Mouse (Mus musculus): ENCODE measurements around the gene Gpr37l1. TPM values are rescaled to one million over a fixed set of nuclear protein-coding genes. Genes with fewer than 3 reads are reported as not detected.
"Not testable (repeated sequence)": the region's sequence is repeated elsewhere in the genome, so short reads cannot be mapped to it uniquely, and the experiment has no call there.

The Gpr37l1 gene
- polyA plus RNA-seq, 1 experiment from 2014 or later = not detected

- Histone ChIP-seq H3K27me3 (peaks cover 26% of the 10 kb centered on the region), H3K4me2 (no peak overlapping the region), H3K4me3 (replicated peaks) (no peak overlapping the region), H3K9ac (replicated peaks) (no peak overlapping the region), H3K27ac (no peak overlapping the region), H3K4me1 (replicated peaks) (peaks cover 43% of the 10 kb centered on the region), H3K36me3 (no peaks in the 10 kb centered on the region), H3K9me3 (no peaks in the 10 kb centered on the region)
- WGBS = 71% methylated on average over 2 of the region's 2 CpGs
- no peak for ATAC-seq (ENCODE audit: insufficient number of reproducible peaks, insufficient read depth, low FRiP score, low TSS enrichment, low read depth)
Measured at GRCm38 (mm10) chr1:135130376-135131018, 37.0 kb downstream of the Gpr37l1 start.

DNA sequence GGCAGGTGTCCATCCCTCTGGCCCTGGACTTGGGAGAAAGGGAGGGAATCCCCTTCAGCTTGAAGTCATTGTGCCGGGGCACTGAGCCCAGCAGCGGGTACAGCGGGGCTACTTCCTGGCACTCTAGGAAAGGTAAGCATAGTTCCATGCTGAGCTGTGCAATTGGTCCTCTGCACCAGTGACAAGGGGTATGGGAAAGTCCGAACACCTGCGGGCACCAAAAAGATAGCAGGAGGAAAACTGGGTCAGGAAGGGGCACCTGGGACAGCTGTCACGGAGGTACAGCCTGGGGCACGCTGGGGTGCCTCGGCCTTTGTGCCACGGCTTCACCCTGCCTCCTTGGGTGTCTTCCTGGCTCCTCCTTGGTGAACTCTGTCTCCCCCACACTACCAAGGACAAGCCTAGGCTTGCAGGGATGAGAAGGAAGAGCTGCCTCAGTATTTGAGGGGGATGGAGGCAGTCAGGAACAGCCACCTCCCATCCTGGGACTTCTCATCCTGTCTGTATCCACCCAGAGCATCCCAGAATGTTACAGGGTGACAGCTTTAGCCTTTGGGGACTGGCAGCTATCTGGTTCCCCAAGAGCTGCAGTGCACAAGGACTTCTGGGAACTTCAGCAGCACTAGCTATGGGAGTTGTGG, 37.8 kb downstream of the Gpr37l1 start:
- peaks cover 43% of the 10 kb centered on the region for H3K4me1 ChIP-seq (replicated peaks)
- H3K9ac ChIP-seq (replicated peaks) = no peak overlapping the region
- ATAC-seq (ENCODE audit: insufficient number of reproducible peaks, insufficient read depth, low FRiP score, low TSS enrichment, low read depth) = no peak
- no peak overlapping the region for H3K27ac ChIP-seq
- H3K36me3 ChIP-seq = no peaks in the 10 kb centered on the region
- no peak overlapping the region for H3K4me3 ChIP-seq (replicated peaks)
- 72% methylated on average over 9 of the region's 9 CpGs for WGBS
- H3K27me3 ChIP-seq = peaks cover 26% of the 10 kb centered on the region
- H3K4me2 ChIP-seq = no peak overlapping the region
- no peaks in the 10 kb centered on the region for H3K9me3 ChIP-seq

GRCm38 (mm10) chr1:135128986-135129385, 38.5 kb downstream of the Gpr37l1 start:
- H3K4me3 ChIP-seq (replicated peaks) = no peak overlapping the region
- no peak overlapping the region for H3K9ac ChIP-seq (replicated peaks)
- H3K36me3 ChIP-seq = no peaks in the 10 kb centered on the region
- H3K27me3 ChIP-seq = peaks cover 26% of the 10 kb centered on the region
- H3K4me2 ChIP-seq = no peak overlapping the region
- H3K9me3 ChIP-seq = no peaks in the 10 kb centered on the region
- H3K27ac ChIP-seq = peak overlapping the region; percentile 31; the same call in 1 of the 2 replicates
- WGBS = 19% methylated on average over 9 of the region's 9 CpGs
- no peak for ATAC-seq (ENCODE audit: insufficient number of reproducible peaks, insufficient read depth, low FRiP score, low TSS enrichment, low read depth)
- peaks cover 43% of the 10 kb centered on the region for H3K4me1 ChIP-seq (replicated peaks)

GRCm38 (mm10) chr1:135128011-135128441, 39.5 kb downstream of the Gpr37l1 start:
- Histone ChIP-seq H3K9me3 (no peaks in the 10 kb centered on the region), H3K27me3 (peaks cover 26% of the 10 kb centered on the region), H3K27ac (peak overlapping the region; percentile 41; the same call in 1 of the 2 replicates), H3K4me3 (replicated peaks) (no peak overlapping the region), H3K4me2 (no peak overlapping the region), H3K4me1 (replicated peaks) (peaks cover 43% of the 10 kb centered on the region), H3K36me3 (no peaks in the 10 kb centered on the region), H3K9ac (replicated peaks) (no peak overlapping the region; the same call in 1 of the 2 replicates)
- WGBS = 45% methylated on average over 6 of the region's 6 CpGs
- ATAC-seq (ENCODE audit: insufficient number of reproducible peaks, insufficient read depth, low FRiP score, low TSS enrichment, low read depth) = peak; percentile 45; the same call in 1 of the 2 replicates

- Histone ChIP-seq H3K4me3 (replicated peaks) (no peak overlapping the region), H3K4me1 (replicated peaks) (peaks cover 43% of the 10 kb centered on the region)
Measured at GRCm38 (mm10) chr1:135126443-135127027, 40.9 kb downstream of the Gpr37l1 start.

GRCm38 (mm10) chr1:135125990-135126389, 41.5 kb downstream of the Gpr37l1 start:
- no peak for ATAC-seq (ENCODE audit: insufficient number of reproducible peaks, insufficient read depth, low FRiP score, low TSS enrichment, low read depth)
- Histone ChIP-seq H3K9ac (replicated peaks) (peak overlapping the region; percentile 42; the same call in 1 of the 2 replicates), H3K4me1 (replicated peaks) (peaks cover 40% of the 10 kb centered on the region), H3K4me2 (peak overlapping the region; percentile 4; the same call in 1 of the 2 replicates), H3K36me3 (no peaks in the 10 kb centered on the region), H3K9me3 (no peaks in the 10 kb centered on the region), H3K4me3 (replicated peaks) (no peak overlapping the region), H3K27me3 (peaks cover 21% of the 10 kb centered on the region), H3K27ac (peak overlapping the region; percentile 83)
- WGBS = 49% methylated on average over 8 of the region's 8 CpGs

More at GRCm38 (mm10) chr1:135126443-135127027, 40.9 kb downstream of the Gpr37l1 start:
- peaks cover 21% of the 10 kb centered on the region for H3K27me3 ChIP-seq
- peak overlapping the region; percentile 42; the same call in 1 of the 2 replicates for H3K9ac ChIP-seq (replicated peaks)
- 23% methylated on average over 4 of the region's 4 CpGs for WGBS
- peak overlapping the region; percentile 4; the same call in 1 of the 2 replicates for H3K4me2 ChIP-seq
- no peaks in the 10 kb centered on the region for H3K36me3 ChIP-seq
- peak overlapping the region; percentile 83 for H3K27ac ChIP-seq
- no peak for ATAC-seq (ENCODE audit: insufficient number of reproducible peaks, insufficient read depth, low FRiP score, low TSS enrichment, low read depth)
- H3K9me3 ChIP-seq = no peaks in the 10 kb centered on the region

- WGBS = 91% methylated on average over 8 of the region's 8 CpGs
- no peak overlapping the region for H3K27ac ChIP-seq
- H3K4me2 ChIP-seq = no peak overlapping the region
- no peaks in the 10 kb centered on the region for H3K36me3 ChIP-seq
- H3K4me3 ChIP-seq (replicated peaks) = no peak overlapping the region
- H3K4me1 ChIP-seq (replicated peaks) = peaks cover 36% of the 10 kb centered on the region
- H3K9me3 ChIP-seq = no peaks in the 10 kb centered on the region
- no peak overlapping the region for H3K9ac ChIP-seq (replicated peaks)
- no peak for ATAC-seq (ENCODE audit: insufficient number of reproducible peaks, insufficient read depth, low FRiP score, low TSS enrichment, low read depth)
- H3K27me3 ChIP-seq = peaks cover 19% of the 10 kb centered on the region
Measured at GRCm38 (mm10) chr1:135124573-135125363, 42.7 kb downstream of the Gpr37l1 start.

DNA sequence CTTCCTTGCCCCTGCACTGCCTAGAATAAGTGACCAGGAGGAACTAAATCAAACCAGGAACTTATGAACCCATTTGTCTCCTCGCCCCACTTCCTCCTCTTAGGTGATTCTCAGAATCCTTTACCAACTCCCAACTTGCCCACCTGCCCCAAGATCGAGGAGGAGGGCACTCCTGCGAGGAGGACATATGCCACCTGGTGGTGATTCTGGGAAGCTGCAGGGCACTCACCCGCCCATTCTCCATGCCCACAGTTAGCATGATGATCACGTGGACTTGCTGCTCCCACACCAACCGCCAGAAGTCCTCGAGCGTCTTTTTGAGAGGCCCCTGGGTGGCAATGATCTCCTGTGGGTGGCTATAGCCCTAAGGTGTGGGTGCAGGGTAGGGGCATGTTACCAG, 54.8 kb downstream of the Gpr37l1 start:
- Histone ChIP-seq H3K4me2 (no peak overlapping the region), H3K9ac (replicated peaks) (no peak overlapping the region), H3K27ac (no peak overlapping the region), H3K4me1 (replicated peaks) (no peaks in the 10 kb centered on the region), H3K9me3 (no peaks in the 10 kb centered on the region), H3K27me3 (no peaks in the 10 kb centered on the region; the same call in 1 of the 2 replicates), H3K36me3 (no peaks in the 10 kb centered on the region), H3K4me3 (replicated peaks) (no peak overlapping the region)
- no peak for ATAC-seq (ENCODE audit: insufficient number of reproducible peaks, insufficient read depth, low FRiP score, low TSS enrichment, low read depth)
- WGBS = 9% methylated on average over 8 of the region's 8 CpGs

DNA sequence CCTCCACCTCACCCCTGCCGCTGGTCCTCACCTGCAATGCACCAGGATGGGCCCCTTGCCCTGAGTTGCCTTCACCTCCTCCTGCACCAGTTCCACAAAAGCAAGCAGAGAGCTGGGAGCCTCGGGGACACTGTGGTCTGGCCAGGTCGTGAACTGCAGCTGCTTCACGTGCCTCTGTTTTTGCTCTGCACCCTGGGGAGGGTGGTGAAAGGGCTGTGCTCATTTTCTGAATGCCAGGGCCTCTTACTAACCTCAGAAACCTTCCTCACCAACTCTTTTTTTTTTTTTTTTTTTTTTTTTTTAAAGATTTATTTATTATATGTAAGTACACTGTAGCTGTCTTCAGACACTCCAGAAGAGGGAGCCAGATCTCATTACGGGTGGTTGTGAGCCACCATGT, 56.2 kb downstream of the Gpr37l1 start:
- H3K9me3 ChIP-seq; H3K9ac ChIP-seq (replicated peaks); H3K4me1 ChIP-seq (replicated peaks); H3K4me3 ChIP-seq (replicated peaks); H3K36me3 ChIP-seq; H3K27ac ChIP-seq; ATAC-seq (ENCODE audit: insufficient number of reproducible peaks, insufficient read depth, low FRiP score, low TSS enrichment, low read depth); H3K4me2 ChIP-seq: not testable (repeated sequence)
- peaks cover 11% of the 10 kb centered on the region for H3K27me3 ChIP-seq
- 60% methylated on average over 4 of the region's 5 CpGs for WGBS

Data from limb, embryonic 12.5 days (tissue).